Mouse (Mus musculus): ENCODE data around the gene Smtn.
A peak's percentile ranks its signal among the peaks of the same experiment; 100 is the strongest.

Smtn gene

DNA sequence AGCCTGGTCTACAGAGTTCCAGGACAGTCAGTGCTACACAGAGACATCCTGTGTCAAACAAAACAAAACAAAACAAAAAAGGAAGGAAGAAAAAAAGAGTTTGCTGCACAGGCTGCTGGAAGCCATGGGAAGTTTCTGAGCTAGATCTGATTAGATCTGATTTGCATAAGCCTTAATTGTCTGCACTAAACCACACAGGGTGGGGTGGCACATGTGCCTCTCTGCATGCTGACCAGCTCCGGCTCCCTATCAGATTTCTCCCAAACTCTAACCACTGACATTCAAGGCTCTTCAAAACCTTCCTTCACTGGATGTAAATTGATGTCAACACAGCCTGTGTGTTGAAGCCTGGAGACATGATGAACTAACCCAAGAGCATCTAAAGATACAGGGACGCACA, 6.6 kb upstream of the Smtn start:
- no peak for DNase-seq

DNA sequence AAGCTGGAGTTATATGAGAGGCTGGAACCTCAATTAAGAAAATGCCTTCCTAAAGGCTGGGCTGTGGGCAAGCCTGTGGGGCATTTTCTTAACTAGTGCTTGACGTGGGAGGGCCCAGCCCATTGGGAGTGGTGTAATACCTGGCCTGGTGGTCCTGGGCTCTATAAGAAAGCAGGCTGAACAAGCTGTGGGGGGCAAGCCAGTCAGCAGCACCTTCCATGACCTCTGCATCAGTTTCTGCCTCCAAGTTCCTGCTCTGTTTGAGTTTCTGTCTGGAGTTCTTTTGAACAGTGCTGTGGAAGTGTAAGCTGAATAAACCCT, 5.8 kb upstream of the Smtn start:
- no peak for DNase-seq

DNA sequence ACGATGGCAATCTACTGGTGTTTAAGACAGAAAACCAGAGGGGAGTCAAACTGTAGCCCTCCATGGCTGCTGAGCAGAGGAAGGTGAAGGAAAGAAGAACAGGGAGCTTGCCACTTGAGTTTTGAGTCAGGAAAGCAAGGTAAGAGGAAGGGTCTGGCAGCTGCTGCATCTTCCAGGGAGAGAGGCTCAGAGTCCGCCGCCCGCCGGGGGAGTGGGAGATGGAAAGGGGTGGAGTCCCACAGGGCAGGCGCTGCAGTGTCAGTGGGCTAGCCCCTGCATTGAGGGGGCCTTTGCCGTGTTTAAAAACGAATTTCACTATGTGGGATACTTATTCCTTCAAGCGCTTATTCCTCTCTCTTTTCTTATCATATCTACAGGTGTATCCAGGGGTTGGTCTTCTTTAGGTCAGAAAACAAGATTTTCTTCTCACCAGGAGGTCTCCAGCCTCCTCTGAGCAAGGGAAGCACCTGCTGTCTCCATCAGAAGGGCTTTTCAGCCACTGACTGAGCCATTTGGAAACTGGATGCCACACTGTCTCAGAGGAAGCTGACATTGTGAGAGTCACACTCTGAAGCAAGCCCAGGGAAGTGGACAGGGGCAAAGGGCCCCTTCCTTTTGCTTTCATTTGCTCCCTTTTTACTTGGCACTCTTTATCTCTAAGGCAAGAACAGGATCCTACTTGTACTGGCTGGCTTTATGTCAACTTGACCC, 5.3 kb upstream of the Smtn start:
- no peak for DNase-seq

DNA sequence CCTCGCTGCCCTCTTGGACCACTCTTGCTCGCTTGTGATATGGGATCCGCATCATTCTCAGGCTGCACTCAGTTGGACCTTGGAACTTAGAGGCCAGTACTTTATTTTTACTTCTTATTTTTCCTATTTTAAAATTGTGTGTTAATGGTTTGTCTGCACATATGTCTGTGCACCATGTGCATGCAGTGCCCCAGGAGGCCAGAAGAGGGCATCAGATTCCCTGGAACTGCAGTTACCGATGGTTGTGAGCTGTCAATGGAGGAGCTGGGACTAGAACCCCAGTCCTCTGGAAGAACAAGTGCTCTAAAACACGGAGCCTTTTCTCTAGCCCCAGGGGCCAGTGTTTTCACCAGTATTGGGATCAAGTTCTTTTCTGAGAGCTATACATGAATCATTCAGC, 4.0 kb upstream of the Smtn start:
- DNase-seq = no peak

DNA sequence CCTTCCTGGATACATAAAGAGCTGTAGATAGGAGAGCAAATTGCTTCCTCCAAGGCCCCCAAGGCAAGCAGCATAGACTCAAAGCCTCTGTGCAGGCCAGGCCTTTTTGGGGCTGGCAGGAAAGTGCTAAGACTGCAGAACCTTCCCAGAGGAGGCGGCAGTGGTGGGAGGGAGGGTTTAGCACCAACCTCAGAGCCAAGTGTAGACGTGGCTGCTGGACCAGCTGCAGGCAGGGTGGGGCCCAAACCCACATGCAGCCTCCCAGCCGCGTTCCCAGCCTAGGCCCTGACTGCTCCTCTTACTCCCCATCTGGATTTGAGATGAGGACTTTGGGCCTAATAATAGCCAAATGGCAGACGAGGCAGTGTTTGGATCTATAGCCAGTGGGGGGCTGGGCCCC, 2.6 kb upstream of the Smtn start:
- no peak for DNase-seq

DNA sequence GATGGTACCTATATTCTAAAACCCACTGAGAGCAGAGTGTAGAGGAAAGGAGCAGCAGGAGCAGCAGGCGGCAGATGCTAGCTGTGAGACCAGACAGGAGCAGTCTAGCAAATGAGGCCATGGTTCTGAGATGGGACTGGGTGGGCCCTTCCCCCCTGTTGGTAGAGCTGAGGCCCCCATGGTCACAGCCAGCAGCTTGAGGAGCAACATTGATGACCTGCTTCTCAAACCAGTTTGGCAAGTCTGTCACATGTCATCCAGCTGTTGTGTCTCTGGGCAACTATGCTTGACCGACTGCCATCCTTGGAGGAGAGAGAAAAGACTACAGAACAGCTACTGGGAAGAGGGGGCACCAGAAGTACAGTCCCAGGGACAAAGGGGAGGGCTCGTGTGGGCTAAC, 1.5 kb upstream of the Smtn start:
- no peak for DNase-seq

DNA sequence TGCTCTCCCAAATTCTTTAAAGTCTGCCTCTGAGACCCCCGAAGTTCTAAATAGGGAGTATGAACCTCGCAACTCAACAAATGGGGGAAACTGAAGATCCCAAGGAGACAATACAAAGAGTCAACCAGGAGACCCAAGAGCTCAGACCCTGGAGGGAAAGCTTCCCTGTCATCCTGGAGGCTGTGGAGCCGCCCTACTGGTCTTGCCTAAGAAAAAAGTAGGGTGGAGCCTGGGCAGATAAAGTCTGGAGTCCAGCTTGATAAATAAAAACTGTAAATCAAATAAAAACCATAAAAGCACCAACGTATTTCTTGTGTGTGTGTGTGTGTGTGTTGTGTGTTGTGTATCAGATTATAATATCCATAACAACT, 601 bp downstream of the Smtn start:
- DNase-seq = no peak

DNA sequence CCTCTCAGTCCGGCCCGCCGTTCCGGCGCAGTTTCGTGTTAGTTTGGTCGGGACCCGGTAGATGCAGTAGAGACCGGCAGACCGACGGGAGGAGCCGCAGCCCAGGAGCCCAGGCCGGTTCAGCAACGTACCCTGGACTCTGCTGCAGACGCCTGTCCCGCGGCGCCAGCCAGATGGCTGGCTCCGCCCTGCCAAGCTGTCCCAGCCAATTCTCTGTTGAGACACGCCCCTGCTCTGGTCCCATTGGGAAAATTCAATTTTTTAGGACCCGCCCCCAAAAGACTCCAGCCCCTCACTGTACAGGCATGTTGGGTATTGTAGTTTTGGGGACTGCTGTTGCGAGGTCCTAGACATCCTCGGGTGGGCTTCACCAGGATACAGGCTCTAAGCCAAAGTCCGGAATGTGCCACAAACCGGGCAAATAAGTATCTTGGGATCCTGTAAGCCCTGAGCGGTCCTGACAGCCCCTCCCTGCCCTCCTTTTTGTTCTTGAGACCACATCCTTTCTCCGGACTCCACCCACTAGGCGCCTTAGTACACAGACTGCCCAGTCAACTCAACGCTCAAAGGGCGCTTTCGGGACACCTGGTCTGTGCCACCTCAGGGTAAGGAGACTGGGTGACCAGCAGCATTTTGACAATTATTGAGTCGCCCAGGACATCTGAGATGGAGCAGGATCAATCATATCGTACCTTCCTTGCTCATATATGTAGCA, 1.1 kb downstream of the Smtn start:
- DNase-seq = peak; percentile 89

DNA sequence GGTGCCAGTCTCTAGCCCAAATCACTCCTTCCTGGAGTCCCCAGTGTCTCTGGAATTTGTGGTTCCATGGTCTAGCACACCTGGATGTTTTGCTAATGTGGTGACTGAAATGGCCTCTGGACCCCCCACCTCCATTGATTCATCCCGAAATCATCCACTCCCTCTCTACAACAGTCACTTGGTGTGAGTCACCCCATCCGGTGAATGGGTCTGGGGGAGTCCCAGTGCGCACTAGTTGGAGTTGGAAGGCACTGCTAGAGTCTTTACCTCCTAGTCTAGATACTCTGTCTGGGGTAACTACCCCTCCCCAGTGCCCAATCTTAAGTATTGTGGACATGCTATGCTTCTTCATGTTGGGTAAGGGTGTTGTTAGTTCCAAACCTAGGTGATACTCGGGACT, 2.1 kb downstream of the Smtn start:
- DNase-seq = no peak

DNA sequence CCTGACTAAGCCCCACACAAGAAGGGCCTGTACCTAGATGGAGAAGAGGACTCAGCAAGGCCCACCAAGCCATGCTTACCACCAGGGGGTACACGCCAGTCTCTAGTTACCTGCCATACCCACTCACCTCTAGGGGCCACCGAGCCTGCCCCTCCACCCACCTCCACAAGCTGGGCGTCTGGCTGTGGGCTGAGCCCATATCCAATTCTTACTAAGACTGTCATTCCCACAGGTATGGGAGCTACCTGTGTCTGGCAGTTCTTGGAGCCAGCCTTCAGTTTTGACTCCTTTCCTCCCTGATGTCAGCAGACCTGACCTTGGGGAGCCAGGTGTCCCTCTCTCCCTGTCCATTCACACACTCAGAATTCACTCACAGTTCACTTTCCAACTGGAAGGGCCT, 2.7 kb downstream of the Smtn start:
- no peak for DNase-seq

DNA sequence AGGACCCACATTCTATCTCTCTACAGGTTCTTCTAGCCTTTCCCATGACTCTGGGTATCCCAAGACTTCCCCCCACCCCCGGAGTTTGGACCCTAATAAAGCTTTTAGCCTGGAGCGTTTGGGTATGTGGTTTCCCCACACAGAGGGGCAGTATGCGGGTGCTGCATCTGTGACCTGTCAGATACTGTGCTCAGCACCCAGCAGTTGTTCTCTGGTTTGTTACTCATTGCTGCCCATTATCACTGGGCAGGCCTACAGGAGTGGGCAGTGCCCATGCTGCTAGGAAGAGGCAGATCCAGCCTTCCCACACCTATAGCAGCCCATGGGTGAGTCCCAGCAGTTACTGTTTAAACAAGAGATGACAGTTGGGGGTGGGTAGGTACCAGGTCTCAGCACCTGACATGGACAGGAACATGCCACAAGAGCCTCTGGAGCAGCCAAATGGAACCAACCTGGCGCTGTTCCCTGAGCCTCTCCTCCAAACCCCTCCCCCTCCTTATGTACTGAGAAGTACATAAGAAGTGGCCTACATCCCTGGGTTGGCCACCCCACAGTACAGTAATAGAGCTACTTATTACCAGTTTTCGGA, 3.6 kb downstream of the Smtn start:
- no peak for DNase-seq

DNA sequence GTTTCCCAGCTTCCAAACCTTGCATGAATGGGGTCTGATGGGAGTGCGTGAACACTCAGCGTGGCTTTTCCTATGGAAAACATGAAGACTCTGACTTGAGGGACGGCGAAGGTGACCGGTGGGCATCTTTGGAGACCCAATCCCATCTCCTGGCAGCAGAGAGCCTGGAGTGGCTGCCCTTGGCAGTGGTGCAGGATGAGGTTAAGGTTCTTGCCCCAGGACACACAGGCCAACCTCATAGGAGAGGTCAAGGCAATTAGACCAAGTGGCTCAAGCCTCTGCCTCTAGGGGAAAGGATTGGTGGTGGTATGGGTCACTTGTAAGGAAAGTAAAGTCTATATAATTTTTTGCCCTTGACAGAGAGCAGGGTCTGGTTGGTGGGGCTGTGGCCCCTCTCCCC, 4.3 kb downstream of the Smtn start:
- no peak for DNase-seq

DNA sequence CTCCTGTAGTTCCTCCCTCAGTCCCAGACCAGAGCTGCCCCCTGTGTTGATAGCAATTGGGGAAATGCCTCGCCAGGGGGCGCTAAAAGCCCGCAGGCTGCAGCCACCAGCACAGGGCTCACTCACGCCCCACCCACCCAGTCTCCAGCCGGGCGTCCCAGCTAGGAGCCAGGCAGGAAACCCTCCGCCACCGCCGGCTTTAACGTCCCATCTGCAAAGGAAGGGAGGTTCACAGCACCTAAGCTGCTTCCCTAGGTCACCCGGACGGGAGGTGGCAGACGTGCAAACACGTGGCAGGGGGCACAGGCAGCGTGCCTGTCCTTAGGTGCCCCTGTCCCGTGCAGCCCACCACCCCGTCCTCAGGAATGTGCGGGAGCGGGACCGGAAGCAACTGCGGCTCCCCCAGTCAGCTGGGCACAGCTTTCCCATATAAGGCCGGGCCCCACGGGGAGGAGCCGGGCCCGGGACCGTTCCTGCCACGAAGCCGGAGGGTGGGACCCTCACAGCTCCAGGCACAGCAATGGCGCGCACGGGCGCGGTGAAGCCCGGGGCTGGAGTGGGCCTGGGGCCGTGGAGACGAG, 4.9 kb downstream of the Smtn start:
- peak; percentile 93 for DNase-seq

DNA sequence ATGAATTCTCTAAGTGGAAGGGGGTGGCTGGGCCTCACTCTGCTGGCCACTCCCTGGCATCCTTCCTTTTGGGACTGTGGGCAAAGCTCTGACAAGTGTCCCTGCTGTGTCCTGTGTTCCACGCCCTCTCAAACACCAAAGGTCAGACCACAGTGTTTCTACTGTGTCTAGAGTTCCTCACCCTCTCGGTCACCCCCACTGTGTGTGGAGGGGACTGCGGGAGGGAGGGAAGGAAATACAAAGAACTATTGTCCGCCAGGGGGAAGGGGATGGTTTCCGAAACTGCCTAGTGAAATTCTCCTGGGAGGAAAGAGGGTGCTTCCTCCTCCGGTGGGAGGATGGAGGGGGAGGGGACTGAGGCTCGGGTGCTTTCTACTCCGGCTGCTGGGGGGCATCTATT, 5.5 kb downstream of the Smtn start:
- DNase-seq = peak; percentile 19

DNA sequence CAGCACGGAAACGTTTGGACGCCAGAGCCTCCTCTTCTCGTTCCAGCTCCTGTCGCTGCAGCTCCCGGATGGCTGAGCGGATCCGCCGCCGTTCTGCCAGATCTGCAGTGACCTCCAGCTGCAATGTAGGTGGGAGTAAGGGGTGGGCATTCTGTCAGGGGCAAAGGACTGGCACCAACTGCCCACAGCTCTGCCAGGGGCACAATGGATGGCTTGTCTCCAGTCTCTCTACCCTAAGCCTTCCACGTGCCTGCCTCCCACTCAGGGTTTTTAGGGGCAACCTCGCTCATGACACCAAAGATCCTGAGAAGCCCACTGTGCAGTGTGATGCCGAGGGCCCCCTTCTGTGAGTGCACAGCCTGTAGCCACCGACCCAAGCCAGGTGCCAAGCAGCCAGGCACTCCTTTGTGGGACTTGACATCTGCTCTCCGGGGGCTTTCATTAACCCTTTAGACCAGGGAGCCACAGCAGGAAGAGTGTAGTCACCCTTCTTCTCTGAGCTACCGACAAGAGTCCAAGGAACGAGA, 6.9 kb downstream of the Smtn start:
- DNase-seq = no peak

DNA sequence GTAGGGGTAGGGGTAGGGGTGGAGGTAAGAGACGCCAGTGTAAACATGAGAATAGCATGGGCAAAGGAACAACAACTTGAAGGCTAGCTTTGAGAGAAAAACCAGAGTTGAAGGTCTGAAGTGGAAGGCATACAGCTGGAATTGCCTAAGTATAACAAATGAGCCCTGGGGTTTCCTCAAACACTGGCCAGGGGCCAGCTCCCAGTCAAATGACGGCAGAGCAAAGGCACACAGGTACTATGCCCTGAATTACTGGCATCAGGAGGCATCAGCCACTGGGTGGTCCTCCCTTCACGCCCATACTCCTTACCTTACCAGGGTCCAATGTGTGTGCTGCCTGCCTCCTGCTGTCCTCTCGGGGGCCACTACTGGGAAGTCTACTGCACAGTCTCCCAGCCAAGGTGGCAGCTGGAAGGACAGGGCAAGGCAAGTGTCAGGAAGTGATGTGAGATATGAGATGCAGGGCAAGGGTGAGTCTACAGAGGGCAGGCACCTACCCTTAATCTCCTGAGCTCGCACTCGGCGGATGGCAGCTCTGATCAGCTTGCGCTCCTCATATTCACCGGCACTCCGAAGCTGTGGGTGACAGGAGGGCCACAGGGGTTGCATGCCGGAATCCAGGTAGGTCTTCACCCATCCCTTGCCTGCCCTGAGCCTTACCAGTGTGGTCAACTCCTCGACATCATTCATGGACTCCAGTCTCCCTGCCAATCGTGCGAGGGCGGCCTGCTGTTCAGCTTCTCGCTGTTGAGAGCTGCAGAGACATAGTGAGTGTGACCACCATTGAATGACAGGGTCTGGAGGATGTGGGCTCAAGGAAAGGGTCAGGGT, 8.1 kb downstream of the Smtn start:
- DNase-seq = no peak

DNA sequence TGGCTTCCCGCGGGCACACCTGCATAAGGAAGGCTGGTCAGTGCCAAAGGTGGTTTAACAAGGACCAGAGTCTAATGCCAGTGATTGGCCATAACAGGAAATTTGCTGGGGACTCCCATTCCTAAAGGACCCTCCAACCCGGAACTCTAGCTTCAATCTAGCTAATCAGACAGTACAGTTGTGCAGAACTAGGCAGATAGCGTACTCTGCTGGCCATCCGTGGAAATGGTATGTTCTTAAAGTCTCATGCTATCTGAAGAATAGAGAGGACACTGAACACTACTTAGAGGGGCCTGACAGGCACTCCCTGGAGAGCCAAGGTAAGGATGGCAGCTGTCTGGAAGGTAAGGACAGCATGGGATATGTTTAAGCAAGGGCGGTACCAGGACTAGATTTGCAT, 8.8 kb downstream of the Smtn start:
- DNase-seq = no peak

DNA sequence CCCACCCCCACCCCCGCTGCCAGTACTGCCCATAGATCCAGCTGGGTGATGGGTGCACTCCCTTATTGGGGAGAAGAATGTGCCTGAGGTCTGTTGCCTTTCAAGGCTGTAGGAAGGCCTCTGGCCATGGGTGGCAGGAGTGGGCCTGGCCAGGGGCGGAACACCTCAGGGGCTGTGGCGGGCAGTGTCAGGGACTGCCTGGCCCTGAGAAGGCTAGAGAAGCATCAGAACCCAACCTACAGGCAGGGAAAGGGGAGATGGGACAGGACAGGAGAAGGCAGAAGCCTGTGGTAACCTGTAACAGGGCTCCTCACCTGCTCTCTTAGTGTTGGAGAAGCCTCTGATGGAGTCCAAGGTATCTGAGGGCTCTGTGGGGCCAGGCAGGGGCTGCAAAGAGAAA, 9.7 kb downstream of the Smtn start:
- no peak for DNase-seq

DNA sequence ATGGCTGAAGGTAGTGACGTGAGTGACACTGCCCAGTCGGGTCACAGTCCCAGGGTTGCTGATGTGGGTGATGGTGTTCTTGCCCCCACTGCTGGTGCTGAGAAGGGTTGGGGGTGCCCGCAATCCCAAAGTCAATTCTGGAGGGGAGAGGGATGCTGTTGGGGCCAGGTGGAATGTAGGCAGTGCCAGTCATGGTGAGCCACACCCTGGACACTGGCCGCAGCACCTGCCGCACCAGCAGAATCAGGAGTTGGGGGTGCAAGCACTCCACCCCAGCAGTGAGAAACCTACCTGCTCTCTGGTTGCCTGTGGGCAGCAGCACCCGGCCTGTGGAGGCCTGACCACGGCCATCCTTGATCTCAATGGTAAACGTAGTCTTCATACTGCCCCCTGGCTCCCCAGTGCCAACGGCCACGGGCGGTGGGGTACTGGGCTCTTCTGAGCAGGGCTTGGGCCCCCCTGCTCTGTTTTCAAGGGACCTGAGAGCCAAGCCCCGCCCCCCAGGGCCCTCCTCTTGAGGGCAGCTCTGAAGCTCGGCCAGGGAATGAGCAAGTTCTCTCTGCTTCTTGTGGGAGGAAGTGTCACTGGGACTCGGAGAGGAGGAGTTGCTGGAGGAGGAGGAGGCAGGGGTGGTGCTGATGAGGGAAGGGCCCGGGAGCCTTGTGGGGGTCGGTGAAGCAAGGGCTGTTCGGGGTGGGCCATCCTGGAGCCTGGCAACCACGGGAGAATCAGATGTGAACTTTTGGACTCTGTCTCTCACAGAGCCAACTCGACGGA, 10.7 kb downstream of the Smtn start:
- no peak for DNase-seq

DNA sequence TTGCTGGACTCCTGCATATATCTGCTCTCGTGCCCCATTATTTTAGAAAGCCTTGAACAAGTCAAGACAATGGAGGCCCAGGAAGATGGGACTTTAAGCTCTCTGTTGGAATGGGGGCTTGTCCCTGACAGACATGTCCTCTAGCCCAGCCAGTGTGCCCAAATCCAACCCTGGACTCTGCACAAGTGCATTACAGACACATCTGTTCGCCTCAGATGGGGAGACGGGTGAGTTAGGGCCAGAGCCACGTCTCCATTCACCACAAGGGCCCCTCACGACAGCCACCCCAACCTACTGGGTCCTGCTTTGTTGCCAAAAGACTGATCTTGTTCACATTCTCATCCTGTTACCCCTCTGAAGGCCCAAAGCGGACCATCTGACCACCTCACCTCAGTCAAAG, 12.2 kb downstream of the Smtn start:
- DNase-seq = no peak

DNA sequence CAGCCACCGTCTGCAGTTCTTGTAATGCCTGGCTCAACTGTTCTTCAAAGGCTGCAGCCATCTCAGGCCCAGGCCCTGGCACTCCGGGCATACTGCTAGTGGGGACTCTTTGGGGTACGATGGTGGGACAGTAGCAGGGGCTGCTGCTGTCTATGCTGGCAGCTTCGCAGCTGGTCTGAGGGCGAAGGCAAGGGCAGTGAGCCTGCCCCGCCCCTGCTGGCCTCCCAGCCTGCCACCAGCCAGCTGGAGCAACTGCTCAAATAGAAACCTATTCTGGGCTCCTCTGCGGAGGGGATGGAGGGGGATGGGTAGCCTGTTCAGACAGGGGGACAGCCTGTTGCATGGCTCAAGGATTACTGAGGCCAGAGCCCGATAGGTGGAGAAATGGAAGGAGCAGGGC, 12.6 kb downstream of the Smtn start:
- no peak for DNase-seq

DNA sequence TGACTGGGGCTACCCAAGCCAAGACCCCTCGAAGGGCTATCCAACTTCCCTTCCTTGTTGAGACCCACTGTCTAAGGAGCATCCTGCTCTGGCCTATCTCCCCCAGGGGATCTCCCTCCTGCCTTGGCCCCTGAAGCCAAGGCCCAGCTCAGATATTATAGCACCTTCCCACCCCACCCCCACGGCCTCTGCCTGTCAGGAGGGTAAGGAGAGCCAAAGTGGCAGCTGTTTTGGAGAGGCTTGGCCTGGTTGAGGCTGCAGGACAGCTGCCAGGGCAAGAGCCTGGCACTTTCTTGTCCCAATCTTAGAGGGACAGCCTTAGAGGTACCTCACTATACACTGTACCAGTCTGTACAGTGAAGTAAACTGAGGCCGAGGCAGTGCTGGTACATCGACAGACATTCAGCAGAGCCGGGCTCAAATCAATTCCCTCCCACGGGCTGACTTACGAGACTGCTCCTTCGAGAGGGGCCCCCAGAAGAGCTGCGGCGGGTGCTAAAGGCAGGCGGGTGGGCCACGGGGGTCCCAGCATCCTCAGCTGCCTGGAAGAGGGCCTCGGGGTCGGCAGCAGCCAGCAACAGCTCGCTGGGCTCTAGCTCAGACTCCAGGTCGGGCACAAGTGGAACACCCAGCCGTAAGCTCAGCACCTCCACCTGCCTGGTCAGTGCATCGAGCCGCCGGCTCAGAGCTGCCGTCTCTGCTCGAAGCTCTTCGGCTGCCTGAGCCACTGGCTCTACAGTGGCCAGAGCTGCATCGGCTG, 13.3 kb downstream of the Smtn start:
- DNase-seq = no peak
